Mouse (Mus musculus) urinary bladder, postnatal 10 days (tissue): Measurements from ENCODE around the gene Spata2.

ENCODE experiments used
- DNase-seq: peaks from one replicate; pipeline ENCODE4 v3.0.0; 2022; ENCODE audit warnings: low spot score

Gene Spata2

GRCm38 (mm10) chr2:167508569-167508968 lies 15.9 kb upstream of the Spata2 start:
- no peak for DNase-seq

- DNase-seq = no peak
These were observed 15.2 kb upstream of the Spata2 start for GRCm38 (mm10) chr2:167507719-167508385.

GRCm38 (mm10) chr2:167506546-167507260 lies 14.0 kb upstream of the Spata2 start:
- no peak for DNase-seq

- no peak for DNase-seq
These were observed 12.4 kb upstream of the Spata2 start for GRCm38 (mm10) chr2:167505127-167505526.

GRCm38 (mm10) chr2:167503896-167504349 lies 11.2 kb upstream of the Spata2 start:
- DNase-seq = no peak

GRCm38 (mm10) chr2:167503253-167503895 lies 10.7 kb upstream of the Spata2 start:
- no peak for DNase-seq

- no peak for DNase-seq
These were observed 10.0 kb upstream of the Spata2 start for GRCm38 (mm10) chr2:167502554-167503252.

- no peak for DNase-seq
These were observed 4.6 kb upstream of the Spata2 start for GRCm38 (mm10) chr2:167497272-167497671.

GRCm38 (mm10) chr2:167496437-167496836 lies 3.8 kb upstream of the Spata2 start:
- no peak for DNase-seq

- DNase-seq = no peak
These were observed 654 bp downstream of the Spata2 start, which contains the start of gene Rnf114 for GRCm38 (mm10) chr2:167491757-167492708. TSS of gene Rnf114 (plus strand) at chr2:167492645.

GRCm38 (mm10) chr2:167490813-167491525 lies 1.7 kb downstream of the Spata2 start:
- no peak for DNase-seq

- DNase-seq = no peak
These were observed 4.7 kb downstream of the Spata2 start for GRCm38 (mm10) chr2:167487994-167488393.

GRCm38 (mm10) chr2:167487551-167487950 lies 5.1 kb downstream of the Spata2 start:
- DNase-seq = no peak

GRCm38 (mm10) chr2:167486573-167486972 lies 6.1 kb downstream of the Spata2 start:
- no peak for DNase-seq

- no peak for DNase-seq
These were observed 6.9 kb downstream of the Spata2 start for GRCm38 (mm10) chr2:167485501-167486377.

- no peak for DNase-seq
These were observed 7.8 kb downstream of the Spata2 start for GRCm38 (mm10) chr2:167484932-167485331.

GRCm38 (mm10) chr2:167483827-167484410 lies 8.8 kb downstream of the Spata2 start:
- no peak for DNase-seq

GRCm38 (mm10) chr2:167483081-167483826 lies 9.4 kb downstream of the Spata2 start:
- no peak for DNase-seq
